Mouse (Mus musculus) ZHBTc4 (cell line): ENCODE measurements at regions not wholly inside any gene's neighbourhood (a gene's known extent, or its start where the extent isn't known, plus 50 kb on each side); places are given as distances from the start of the nearest gene placed in this dataset.
A peak's percentile ranks its signal among the peaks of the same experiment; 100 is the strongest.
"Not testable (repeated sequence)": the region's sequence is repeated elsewhere in the genome, so short reads cannot be mapped to it uniquely, and the experiment has no call there.

Experiments
- DNase-seq: peaks from one replicate; pipeline ENCODE4 v3.0.0-alpha.2; 2011; ENCODE audit warnings: low read depth, low spot score

DNA sequence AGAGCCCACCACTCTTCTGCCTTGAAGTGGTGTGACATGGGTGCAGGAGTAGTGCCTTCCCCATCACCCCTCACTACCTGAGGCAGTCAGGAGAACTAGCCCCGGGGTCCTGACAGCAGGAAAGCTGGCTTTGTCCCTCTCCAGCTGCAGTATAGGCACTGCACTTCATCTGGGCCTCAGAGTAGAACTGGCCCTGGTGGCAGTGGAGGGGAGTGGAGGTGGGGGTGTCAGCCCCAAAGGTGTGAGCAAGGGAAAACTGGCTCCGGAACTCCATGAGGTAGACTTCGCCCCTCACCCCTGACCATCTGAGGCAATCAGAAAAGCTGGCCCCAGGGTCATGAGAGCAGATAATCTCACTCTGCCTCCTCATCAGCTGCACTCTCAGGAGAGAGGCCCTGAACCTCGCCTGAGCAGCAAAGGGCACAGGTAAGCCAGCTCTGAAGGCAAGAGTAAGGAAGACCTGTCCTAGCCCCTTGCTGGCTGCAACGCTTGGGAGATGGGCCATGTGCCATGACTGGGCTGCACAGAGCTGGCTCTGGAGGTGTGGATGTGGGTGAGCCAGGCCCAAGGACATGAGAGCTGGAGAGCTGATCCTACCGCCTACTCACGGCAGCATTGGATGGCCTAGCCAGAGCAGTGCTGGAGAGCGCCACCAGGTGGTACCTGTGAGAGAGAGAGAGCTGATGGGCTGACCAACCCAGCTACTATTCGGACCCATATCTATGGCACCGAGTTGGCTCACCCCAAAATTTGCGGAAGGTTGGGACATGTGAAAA lies 377.0 kb upstream of the B3galt2 start:
- peak; percentile 30 for DNase-seq

- peak; percentile 66 for DNase-seq
These were observed 375.2 kb upstream of the B3galt2 start for GRCm38 (mm10) chr1:143265216-143265615.

GRCm38 (mm10) chr1:143286274-143286967 lies 354.0 kb upstream of the B3galt2 start:
- DNase-seq = no peak

DNA sequence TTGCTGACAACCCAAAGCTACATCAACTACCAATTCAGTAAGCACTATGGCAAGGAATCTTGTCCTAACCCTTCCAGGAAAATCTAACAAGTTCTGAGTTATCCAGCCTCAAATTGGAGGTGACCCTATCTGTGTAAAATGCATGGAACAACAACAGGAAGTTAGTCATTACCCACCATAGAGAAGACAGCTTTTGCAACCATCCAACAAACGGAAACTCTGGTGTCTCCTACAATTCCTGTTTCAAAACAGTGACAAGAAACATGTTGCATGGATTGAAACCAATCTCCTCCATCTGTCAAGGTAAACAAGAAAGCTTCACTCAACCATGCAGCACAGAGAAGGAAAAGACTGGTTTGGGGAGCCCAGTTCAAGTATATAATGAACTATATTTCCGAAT lies 353.0 kb upstream of the B3galt2 start:
- no peak for DNase-seq

GRCm38 (mm10) chr1:143296555-143296954 lies 343.9 kb upstream of the B3galt2 start:
- DNase-seq = no peak

GRCm38 (mm10) chr1:143307379-143307778 lies 333.1 kb upstream of the B3galt2 start:
- no peak for DNase-seq

- no peak for DNase-seq
These were observed 322.1 kb upstream of the B3galt2 start for GRCm38 (mm10) chr1:143318381-143318780.

DNA sequence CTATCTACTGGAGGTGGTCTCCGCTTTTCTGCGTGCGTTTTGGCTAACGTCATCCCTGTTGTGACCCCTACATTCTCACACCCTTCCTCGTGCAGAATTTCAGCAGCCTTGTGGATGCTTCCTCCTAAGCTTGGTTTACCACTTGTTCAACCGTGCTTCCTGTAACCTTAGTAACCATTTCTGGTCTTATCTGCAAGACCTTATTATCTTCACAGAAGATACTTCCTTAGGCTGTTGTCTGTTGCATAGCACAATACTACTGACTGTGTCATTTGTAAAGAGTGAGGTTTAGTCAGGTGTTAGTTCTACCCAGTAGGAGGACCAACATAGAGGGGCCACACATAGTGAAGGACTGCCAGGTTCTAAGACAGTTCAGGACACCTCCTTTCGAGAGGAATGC lies 320.9 kb upstream of the B3galt2 start:
- no peak for DNase-seq

GRCm38 (mm10) chr1:143351388-143351787 lies 289.1 kb upstream of the B3galt2 start:
- DNase-seq = no peak

GRCm38 (mm10) chr1:143360256-143360655 lies 280.2 kb upstream of the B3galt2 start:
- DNase-seq = not testable (repeated sequence)

DNA sequence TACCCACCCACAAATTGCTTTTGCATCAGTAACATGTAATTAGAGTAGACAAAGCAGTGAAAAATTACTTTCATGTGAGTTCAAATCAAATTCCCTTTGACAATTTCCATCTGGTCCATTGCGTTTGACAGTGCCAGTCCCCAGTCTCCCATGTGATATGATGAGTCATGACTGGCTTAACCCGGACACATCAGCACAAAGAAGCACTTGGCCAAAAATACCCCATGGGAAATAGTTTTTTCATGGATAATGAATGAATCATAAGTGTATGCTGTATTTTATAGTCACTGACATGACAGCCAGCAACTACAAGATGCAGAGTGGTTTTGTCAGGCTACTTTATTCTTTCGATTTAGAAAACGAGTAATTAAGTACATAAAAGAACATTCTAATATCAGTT lies 248.6 kb upstream of the B3galt2 start:
- DNase-seq = no peak
